Mouse (Mus musculus): ENCODE data around the gene Olfr70.
A peak's percentile ranks its signal among the peaks of the same experiment; 100 is the strongest.

Gene Olfr70

DNA sequence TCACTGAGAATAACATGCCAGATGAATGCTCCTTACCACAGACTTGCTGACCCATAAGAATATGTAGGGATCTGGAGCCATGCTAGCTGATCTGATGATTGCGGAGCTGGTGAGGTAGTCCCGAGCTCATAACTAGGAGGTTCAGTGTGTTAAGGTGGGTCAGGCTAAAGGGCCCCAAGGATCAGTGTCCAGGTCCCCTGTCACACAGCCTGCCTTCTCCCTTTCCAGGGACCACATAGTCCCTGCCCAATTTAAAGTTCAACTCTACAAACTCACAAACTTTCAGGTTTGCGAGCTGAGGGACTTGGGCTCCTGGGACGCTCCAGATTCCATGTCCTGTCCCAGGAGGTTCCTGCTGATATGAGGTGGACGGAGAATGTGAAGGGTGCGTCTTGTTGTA lies at the start of gene Olfr70:
TSS of gene Olfr70 (minus strand) at position 101 of the 400 bp plus-strand sequence.
- no peak for DNase-seq

DNA sequence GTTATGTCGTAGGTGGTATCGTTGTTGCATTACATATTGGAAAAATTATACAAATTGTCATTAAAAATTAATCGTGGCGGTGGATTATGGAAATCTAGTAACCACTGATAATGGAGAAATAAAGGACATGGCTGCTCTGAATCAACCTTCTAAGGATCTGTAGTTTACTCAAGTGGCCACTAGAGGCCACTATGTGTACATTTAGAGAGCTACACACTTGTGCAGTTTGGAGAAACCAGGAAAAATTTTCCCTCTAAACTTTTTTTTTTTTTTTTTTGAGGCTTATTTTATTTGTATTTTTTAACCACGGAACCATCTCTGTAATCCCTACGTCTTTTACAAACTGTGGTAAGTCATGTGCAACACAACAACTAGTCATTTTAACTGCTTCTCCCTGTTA lies 44.6 kb upstream of the Olfr70 start:
- DNase-seq, result no peak

DNA sequence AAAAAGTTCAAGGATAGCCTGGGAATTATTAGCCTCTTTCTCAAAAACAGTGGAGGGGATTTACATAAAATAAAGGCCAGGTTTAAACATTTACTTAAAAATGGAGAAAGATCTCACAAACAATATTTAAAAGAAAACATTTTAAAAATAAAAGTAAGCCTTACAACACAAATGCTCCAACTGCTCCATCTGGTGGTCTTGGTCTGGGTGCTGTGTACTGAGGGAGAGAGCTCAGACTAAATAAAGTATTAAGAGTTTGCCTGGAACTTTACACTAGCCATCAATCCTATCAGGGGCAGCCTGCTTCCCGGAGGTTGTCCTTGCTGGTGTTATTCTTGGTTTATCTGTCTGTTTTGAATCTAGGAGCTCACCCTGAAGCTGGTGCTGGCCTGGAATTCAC lies 42.5 kb upstream of the Olfr70 start:
- DNase-seq, result no peak

DNA sequence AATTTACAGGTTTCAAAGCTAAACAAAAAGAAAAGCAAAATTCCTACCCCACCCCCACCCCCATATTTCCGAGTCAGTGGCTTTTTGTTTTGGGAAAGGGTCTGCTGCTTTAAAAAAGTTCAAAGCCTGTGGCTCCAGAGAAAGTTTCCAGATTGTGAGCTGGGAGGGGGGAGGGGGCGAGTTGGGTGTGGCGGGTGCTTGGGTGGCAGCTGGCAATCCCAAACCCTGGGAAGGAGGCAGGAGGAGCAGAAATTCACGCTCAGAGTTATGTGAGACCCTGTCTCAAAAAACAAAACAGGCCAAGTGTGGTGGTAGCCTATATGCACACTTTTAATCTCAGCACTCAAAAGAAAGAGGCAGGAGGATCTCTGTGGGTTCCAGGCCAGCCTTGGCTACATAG lies 42.0 kb upstream of the Olfr70 start:
- DNase-seq, result no peak

DNA sequence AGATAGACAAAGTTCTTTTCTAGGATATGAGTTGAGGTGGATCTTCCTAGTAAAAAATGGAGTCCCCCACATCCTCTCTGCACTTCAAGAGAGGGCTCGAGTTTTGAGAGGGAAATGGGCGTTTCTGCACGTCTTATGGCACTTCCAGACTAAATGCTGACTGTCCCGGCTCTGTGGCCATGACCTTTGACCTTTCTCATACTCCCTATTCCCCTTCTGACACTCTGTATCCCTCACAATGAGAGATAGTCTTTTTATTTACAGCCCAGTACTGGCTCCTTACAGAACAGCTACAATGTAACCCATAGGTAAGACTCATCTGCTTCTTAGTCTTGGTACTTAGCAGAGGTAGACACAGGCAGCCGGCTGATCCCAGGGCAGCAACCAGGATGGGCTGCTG lies 40.9 kb upstream of the Olfr70 start:
- DNase-seq, result no peak

DNA sequence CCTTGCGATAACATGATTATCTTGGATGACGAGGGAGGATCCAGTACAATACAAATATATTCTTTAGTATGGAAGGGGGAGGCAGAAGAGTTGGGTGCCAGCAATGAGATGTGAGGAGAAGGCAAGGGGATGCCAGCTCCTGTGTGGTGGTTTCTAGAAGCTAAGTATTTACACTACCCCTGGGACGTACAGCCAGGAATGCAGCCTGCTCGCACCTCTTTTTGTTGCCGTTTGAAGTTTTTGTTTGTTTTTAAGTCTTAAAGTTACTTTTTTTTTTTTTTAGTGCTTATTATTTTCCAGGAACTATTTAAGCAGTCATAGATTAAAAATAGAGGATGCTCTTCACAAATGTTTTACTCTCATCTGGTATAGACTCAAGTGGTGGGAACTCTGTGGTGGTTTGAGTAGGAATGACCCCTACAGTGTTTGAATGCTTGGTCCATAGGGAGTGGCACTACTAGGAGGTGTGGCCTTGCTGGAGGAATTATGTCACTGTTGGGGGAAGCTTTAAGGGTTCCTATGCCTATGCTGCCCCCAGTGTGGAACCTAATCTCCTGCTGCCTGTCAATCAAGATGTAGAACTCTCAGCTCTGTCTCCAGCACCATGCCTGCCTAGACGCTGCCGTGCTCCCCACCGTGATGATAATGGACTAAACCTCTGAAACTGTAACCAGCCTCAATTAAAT lies 38.5 kb upstream of the Olfr70 start:
- DNase-seq, result no peak

DNA sequence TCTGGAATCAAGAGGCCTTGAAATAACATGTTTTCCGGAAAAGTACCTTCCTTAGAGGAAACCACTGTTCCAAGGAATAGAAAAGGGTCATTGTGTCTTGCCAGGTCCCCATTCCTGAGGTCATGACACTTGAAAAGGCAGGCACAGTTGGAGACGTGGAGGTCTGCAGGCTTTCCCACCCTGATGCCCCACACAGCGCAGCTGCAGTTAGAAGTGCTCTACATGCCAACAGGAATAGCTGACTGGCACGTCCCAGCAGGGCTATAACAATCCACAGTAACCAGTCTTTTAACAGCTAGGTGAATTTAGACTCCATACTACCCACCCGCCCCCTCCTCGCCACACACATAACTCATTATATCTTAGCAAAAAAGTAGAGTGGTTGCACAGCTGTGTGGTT lies 36.5 kb upstream of the Olfr70 start:
- DNase-seq, result no peak

DNA sequence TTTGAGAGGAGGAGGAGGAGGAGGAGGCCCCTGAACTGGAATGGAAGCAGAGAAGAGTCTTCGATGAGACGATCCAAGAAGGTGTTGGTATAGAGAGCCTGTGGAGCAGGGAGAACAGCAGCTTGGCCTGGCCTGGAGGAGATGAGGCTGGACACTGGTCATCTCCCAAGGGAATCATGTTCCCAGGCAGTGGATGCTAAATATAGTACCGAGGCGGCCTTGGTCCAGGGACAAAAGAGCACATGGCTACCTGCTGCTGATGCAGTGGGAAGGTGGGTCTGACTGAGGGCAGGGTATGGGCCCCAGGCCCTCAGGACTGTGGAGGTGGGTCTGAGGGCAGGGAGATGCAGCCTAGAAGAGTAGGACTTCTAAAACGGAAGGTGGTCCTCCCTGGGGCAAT lies 32.6 kb upstream of the Olfr70 start:
- DNase-seq, result no peak

DNA sequence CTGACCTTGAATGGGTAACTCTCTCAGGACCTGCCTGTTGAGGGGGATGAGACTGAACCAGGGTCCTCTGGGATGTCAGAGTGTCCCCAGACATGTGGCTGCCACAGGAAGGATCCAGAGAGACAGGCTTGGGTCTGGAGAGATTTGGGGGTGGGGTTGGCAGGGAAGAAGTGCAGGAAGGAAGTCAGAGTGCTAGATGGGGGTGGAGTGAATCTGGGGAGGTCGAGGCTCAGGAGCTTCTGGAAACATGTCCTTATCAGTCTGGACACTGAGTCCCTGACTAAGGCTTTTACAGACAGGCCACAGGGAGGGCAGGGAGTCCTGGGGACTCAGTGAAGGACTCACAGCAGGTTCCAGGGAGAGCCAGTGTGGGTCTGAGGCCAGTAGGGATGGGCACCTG lies 31.6 kb upstream of the Olfr70 start:
- no peak for DNase-seq

DNA sequence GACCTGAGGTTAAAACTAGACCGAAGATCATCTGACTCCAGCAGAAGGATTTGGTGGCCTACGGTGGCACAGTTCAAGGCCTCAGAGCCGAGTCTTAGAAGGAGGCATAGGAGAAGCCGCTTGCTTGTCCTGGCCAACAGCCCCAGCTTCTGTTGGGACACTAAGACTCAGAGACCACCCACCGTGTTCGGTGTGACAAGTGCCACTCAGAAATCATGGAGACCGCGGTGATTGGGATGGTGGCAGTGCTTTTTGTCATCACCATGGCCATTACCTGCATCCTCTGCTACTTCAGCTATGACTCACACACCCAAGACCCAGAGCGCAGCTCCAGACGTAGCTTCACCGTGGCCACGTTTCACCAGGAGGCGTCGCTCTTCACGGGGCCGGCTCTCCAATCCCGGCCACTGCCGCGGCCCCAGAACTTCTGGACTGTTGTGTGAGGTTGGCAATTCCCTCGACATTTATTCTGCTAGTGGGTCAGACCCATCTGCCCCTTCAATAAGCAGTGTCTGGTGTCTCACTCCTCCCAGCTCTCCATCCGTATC lies 30.2 kb upstream of the Olfr70 start:
- DNase-seq, result no peak

DNA sequence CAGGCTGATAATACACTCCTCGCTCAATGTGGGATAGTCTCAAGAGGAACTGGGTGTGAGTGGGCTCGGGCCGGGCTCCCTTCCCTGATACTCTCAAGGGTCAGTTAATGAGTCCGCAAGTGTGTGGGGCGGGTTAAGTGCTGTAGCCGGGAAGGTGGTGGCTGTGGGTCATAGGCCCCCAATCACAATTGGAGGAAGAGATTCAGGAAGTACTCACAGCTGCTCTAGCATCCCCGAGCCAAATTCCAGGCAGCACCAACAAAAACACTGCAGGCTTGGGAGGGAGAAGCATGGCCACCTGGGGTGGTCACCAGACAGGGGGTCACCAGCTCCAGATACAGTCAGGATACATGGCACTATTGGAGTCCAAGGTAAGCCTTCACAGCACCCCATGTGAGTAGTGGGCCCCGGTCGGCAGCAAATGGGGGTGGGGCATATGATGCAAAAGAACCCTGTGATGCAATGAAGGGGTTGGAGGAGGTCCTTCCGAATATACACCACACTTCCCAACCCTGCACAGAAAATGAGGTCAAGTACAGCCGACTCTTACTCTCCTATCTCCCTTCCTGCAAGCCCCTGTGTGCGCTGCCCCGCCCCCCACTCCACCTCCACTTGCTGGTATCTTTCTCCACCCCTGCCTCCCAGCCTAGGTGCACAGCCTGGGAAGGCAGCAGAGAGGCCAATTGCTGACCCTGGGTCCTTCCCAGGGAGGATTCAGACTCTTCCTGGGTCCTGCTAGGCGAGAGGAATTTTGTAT lies 29.4 kb upstream of the Olfr70 start, which contains the start of gene Spaar:
TSS of gene Spaar (plus strand) at position 241 of the 757 bp plus-strand sequence.
- DNase-seq, result no peak

DNA sequence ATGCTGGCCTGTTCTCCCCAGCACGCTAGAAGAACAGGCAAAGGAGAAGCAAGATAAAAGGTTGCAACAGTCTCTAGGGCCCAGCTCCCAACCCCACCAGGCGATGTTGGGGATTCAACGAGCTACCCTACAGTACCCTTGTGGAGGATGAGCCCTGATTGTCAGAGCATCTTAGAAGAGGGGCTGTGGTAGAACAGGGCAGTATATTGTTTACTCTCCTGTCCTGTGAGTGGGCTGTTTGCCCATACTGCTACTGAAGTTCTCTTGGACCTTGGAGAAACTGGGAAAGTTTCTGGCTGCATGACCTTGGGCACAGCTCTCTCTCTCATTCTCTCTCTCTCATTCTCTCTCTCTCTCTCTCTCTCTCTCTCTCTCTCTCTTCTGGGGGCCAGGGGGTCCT lies 28.5 kb upstream of the Olfr70 start:
- DNase-seq, result no peak

DNA sequence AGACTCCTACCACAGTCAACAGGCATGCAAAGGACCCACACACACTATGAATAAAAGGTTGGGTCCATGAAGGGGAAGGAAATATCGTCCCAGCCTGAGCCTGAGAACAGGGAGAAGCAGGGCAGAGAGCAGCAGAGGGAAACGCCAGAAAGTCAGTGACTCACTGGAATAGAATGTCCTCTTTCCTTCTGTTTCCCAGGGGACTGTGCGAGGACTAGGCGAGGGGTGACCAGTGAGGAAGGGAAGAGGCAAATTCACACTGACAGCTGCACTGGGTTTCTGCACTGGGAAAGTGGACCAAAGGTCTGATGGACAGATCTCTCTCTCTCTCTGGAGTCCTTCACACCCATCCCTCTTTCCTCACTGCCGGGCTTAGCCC lies 28.0 kb upstream of the Olfr70 start:
- DNase-seq, result no peak

DNA sequence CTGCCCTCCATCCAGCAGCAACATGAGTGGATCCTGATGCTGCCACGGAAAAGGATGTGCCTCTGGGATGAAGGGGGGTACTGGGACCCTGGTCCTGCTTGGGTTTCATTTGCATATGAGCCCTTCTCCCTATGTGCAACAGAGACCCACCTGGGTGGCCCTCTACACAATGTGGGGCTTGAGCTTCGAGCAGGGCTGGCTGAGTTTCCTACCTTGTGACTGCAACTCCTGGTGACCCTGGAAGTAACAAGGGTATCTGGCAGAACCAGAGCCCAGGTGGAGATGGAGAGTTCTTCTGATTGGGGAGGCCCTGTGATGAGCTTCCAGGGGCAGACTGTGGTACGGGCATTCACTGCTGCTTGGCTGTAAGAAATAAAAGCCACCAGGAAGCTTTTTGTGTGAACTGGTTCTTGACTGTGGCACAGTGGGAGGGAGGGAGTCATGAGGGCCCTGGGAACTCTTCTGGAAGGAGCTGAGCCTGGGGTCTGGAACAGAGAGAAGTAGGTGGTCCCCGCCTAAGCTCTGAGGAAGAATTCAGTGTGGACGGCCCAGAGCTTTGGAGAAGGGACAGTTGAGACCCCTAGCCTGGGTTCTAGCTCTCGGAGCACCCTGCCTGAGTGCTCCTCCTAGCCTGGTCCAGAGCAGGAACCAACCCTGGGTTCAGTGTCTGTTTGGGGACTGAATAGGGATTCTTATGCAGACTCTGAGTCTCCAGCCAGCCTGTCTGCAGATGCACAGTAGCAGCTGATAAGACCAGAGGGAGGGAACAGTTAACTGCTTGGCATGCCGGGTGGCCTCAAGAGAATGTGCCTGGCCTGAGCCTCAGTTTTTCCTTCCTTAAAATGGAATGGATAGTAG lies 27.3 kb upstream of the Olfr70 start:
- DNase-seq, result no peak

DNA sequence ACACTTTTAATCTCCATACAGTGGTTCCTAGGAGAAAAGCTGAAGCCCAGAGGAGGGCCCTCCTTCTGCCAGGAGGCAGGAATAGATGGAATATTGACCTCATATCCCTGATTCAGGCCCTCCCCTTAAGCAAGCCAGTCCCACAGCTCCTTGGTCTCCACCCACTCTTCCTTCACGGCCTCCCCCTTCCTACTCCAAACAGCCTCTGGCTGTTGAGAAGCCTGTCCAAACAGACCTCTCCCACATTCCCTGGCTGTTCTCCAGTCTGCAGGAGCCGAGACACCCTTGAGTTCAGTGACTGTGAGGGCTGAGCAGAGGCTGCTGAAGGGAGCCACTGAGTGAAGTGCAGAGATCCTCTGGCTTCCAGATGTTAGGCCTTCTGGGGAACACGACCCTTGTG lies 26.4 kb upstream of the Olfr70 start, which contains the start of gene Hrct1:
TSS of gene Hrct1 (plus strand) at position 194 of the 400 bp plus-strand sequence.
- DNase-seq, result no peak

DNA sequence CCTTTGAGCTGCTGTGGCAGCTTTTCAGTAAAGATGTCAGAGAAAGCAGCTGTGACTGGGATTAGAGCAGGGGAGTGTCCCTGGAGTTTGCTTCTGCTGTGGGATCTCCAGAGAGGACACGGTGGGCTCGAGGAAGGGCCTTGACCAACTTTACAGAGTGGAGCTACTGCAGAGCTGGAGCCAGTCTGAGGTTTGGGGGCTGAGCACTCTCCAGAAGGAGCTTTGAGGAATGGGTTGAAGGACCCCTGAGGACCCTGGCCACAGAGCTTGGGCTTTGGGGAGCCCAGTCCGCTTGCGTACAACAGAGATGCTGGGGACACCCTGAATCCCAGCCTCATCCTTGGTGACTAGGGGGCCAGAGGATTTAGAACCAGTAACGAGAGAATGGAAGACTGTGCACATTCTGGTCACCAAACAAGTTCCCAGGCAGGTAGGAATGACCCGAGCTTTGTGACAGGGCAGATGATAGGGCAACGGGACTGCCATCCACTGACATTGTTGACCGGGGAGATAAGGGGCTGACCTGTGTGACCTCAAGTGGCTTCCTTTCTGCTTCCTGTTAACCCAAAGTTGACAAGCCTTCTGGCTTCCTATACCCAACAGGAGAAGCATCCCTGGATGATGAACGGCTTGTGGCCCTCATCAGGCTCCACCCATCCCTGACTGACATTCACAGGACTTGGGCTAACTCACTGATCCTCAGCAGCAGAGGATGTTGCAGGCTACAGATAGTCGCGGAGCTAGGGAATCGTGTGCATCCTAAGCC lies 25.8 kb upstream of the Olfr70 start:
- no peak for DNase-seq

DNA sequence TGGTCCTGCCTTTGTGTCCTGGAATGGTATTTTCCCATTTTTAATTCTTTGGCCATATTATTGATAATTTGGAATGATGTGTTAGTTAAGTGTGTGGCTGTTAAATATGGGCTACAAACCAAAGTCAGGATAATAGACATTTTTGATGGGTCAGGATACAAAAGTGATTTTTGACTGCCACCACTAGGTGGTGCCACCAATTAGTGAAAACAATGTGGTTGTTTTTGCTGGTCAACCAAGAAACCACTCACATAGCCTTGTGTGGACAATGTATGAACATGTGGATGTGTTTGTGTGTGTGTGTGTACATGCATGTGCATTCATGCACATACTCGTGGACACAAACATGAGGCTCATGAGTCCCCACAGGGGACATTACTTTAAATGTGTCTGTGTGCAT lies 24.2 kb upstream of the Olfr70 start:
- no peak for DNase-seq

DNA sequence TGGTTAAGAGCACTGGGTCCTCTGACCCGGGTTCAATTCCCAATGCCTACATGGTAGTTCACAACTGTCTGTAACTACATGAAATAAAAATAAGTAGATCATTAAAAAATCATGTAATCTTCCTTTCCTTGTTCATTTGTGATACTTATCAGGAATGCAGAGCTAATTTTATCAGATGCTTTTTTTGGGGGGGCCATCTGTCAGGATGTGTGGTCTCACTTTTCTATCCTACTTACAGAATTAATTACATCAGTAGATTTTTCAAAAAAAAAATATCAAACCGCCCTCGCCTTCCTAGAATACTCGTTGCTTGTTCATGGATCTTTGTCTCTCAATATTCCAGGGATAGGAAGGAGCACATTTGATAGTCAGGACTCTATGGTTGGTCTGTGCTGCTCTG lies 21.6 kb upstream of the Olfr70 start:
- peak; percentile 57 for DNase-seq

DNA sequence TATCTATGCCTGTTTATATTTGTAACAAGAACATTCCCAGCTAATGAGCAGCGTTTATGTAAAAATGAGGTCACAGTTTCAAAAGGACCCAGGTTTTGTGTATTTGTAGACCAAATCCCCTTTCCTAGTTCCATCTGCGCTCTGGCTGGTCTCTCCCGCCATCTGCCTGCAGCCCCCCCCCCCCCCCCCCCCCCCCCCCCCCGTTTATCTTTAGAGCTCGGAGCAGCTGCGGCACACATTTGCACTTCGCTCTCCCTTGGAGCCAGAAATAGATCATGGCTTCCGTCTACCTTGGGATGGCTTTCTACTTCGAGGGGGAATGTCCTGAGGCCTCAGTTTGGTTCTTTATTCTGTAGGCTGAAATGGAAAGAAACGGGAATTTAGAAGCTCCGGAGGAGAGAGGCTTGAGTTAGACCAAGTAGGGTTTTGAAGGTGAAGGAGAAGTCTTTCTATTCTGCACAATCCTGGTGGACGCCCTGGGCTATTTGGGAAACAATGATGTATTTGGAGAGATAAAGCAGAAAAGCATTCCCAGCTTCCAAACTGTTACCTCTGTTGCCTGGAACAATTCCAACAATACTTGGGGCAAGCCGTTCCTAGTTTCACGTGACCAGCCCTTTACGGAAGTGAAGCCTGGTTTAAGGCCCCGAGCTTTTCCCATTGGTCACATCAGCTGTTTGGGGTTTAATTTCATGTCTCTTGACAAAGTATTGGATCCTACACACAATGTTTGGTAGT lies 20.1 kb upstream of the Olfr70 start:
- no peak for DNase-seq

DNA sequence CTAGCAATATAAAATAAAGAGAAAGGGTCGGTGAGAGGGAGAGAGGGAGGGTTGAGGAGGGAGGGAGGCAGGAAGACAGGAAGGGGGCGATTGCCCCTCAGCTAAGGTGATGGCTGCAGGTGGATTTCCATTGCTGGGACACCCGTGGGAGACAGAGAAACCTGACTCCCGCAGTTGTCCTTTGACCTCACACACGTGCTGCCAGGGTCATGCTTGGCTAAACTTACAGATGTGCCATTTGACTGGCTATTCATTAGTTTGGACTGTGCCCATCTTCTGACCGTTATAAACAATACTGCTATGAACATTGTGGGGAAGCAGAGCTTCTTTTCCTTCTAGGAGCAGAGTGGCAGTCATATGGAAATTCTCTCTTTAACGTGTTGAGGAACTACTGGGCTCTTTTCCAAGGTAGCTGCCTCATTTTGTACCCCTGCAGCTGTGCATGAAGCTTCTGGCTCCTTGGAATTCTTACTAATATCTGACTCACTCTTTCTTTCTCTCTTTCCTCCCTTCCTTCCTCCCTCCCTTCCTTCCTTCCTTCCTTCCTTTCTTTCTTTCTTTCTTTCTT lies 13.1 kb upstream of the Olfr70 start:
- no peak for DNase-seq

DNA sequence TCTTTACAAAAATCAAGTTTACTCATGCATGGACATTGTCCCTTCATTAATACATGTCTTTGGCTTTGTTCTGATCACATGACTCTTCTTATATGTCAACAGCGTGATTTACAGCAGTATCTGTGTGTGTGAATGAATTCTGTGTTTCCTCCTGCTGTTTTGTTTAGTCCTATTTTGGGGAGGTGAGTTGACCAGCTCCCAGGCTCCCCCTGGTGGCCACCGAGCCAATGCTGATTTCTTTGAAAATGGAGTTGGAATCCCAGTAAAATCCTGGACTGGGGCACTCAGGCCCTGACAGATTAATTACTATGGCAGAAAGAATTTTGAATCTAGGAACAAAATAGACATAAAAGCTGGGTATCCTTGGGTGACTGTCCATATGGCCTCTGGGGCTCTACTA lies 11.2 kb upstream of the Olfr70 start:
- DNase-seq, result peak; percentile 57
